Comparison of ENCODE assay signal across 8 mouse cellular contexts in genomic region chr2:152933614-152934013, GRCm38 (mm10). TPM values are rescaled to one million over a fixed set of nuclear protein-coding genes. Genes with fewer than 3 reads are reported as not detected.
DNase-seq lines count a peak whose midpoint lies in the region; ATAC-seq lines count a peak whose summit lies in the region.

No protein-coding gene starts in this region.

- whole genome bisulfite sequencing in midbrain, embryonic 10.5 days = 39% methylated on average over 5 of the region's 5 CpGs
- WGBS in midbrain, embryonic 15.5 days = 34% methylated on average over 5 of the region's 5 CpGs
- WGBS in liver, embryonic 12.5 days (ENCODE audit: insufficient replicate concordance) = 20% methylated on average over 5 of the region's 5 CpGs

- no peaks in the 10 kb centered on the region for H3K36me3 ChIP-seq in midbrain, embryonic 10.5 days
- H3K36me3 ChIP-seq in midbrain, embryonic 15.5 days (replicated peaks) = no peaks in the 10 kb centered on the region
- no peaks in the 10 kb centered on the region for H3K36me3 ChIP-seq in liver, embryonic 12.5 days

- H3K9ac ChIP-seq in midbrain, embryonic 15.5 days = no peak overlapping the region
- no peak overlapping the region for H3K9ac ChIP-seq in liver, embryonic 12.5 days

- H3K4me3 ChIP-seq in midbrain, embryonic 10.5 days = no peak overlapping the region
- H3K4me3 ChIP-seq in midbrain, embryonic 15.5 days = no peak overlapping the region
- H3K4me3 ChIP-seq in liver, embryonic 12.5 days = no peak overlapping the region

- H3K4me2 ChIP-seq in midbrain, embryonic 15.5 days = no peak overlapping the region
- no peak overlapping the region for H3K4me2 ChIP-seq in liver, embryonic 12.5 days

- no peaks in the 10 kb centered on the region for H3K9me3 ChIP-seq in midbrain, embryonic 10.5 days (replicated peaks)
- no peaks in the 10 kb centered on the region for H3K9me3 ChIP-seq in midbrain, embryonic 15.5 days
- no peaks in the 10 kb centered on the region for H3K9me3 ChIP-seq in liver, embryonic 12.5 days (replicated peaks)

- ATAC-seq in midbrain, embryonic 15.5 days (replicated peaks) = no peak
- peak; percentile 24; the same call in 1 of the 2 replicates for ATAC-seq in liver, embryonic 12.5 days

- peak; percentile 53 for DNase-seq in midbrain, embryonic 10.5 days (ENCODE audit: low spot score)
- DNase-seq in Muller cell, postnatal 12 days (ENCODE audit: inconsistent ontology term) = peak; percentile 73
- peak; percentile 67 to 70 for DNase-seq in cerebellum, adult 18-20 months
- peak; percentile 81 for DNase-seq in heart, adult 8-10 months (ENCODE audit: low spot score)
- peak; percentile 22 to 30 for DNase-seq in spleen, postnatal 36 days (ENCODE audit: low spot score in 2 of 2)
- DNase-seq in T-cell, adult 2 months (ENCODE audit: low spot score) = no peak

- peaks cover 14% of the 10 kb centered on the region; the same call in 1 of the 2 replicates for H3K4me1 ChIP-seq in midbrain, embryonic 10.5 days
- no peaks in the 10 kb centered on the region for H3K4me1 ChIP-seq in midbrain, embryonic 15.5 days
- H3K4me1 ChIP-seq in liver, embryonic 12.5 days = no peaks in the 10 kb centered on the region; the same call in 1 of the 2 replicates

- H3K27ac ChIP-seq in midbrain, embryonic 10.5 days (replicated peaks) = peak overlapping the region; percentile 57; the same call in 1 of the 2 replicates
- no peak overlapping the region for H3K27ac ChIP-seq in midbrain, embryonic 15.5 days
- H3K27ac ChIP-seq in liver, embryonic 12.5 days = no peak overlapping the region

- H3K27me3 ChIP-seq in midbrain, embryonic 10.5 days (ENCODE audit: low read depth, poor library complexity, severe bottlenecking) = peaks cover 31% of the 10 kb centered on the region
- 0 out of 2 replicates have a peak, but pooled peaks cover 3% of the 10 kb centered on the region for H3K27me3 ChIP-seq in midbrain, embryonic 15.5 days (replicated peaks)
- peaks cover 15% of the 10 kb centered on the region for H3K27me3 ChIP-seq in liver, embryonic 12.5 days (replicated peaks)

RNA-seq across cellular contexts. Expression of gene Foxs1, which starts 0.6 kb away (rescaled TPM):
- 0.58 and 1.5 TPM in 2 replicates for polyA plus RNA-seq in midbrain, embryonic 10.5 days (2016; fragmentation: Nextera tagmentation; extraction: Ambion mirVana)
- polyA plus RNA-seq in midbrain, embryonic 15.5 days (2015; fragmentation: Nextera tagmentation; extraction: Ambion mirVana) = 4.3 and 4.4 TPM in 2 replicates
- 1 to 10 TPM; 1.6 to 2.7 (median 2.1) TPM for total RNA-seq in heart, adult 8-10 months (2022)
- 0.13 TPM in 1 of 2 replicates, not detected in the other for polyA plus RNA-seq in liver, embryonic 12.5 days (2016; fragmentation: Nextera tagmentation; extraction: Ambion mirVana)

RNA-seq across cellular contexts. Expression of gene Dusp15, which starts 17.9 kb away (rescaled TPM):
- polyA plus RNA-seq in midbrain, embryonic 10.5 days (2016; fragmentation: Nextera tagmentation; extraction: Ambion mirVana) = 0.60 and 1.3 TPM in 2 replicates
- polyA plus RNA-seq in midbrain, embryonic 15.5 days (2015; fragmentation: Nextera tagmentation; extraction: Ambion mirVana) = 9.9 and 14.0 TPM in 2 replicates
- total RNA-seq in heart, adult 8-10 months (2022) = not detected
- polyA plus RNA-seq in liver, embryonic 12.5 days (2016; fragmentation: Nextera tagmentation; extraction: Ambion mirVana) = not detected in 2 replicates

RNA-seq across cellular contexts. Expression of gene Mylk2, which starts 22.5 kb away (rescaled TPM):
- 0.06 and 0.07 TPM in 2 replicates for polyA plus RNA-seq in midbrain, embryonic 10.5 days (2016; fragmentation: Nextera tagmentation; extraction: Ambion mirVana)
- polyA plus RNA-seq in midbrain, embryonic 15.5 days (2015; fragmentation: Nextera tagmentation; extraction: Ambion mirVana) = not detected in 2 replicates
- total RNA-seq in heart, adult 8-10 months (2022) = under 1 TPM; 0.17 to 0.44 (median 0.31) TPM
- polyA plus RNA-seq in liver, embryonic 12.5 days (2016; fragmentation: Nextera tagmentation; extraction: Ambion mirVana) = not detected in 2 replicates

RNA-seq across cellular contexts. Expression of gene Ttll9, which starts 28.7 kb away (rescaled TPM):
- 1.3 and 1.4 TPM in 2 replicates for polyA plus RNA-seq in midbrain, embryonic 10.5 days (2016; fragmentation: Nextera tagmentation; extraction: Ambion mirVana)
- polyA plus RNA-seq in midbrain, embryonic 15.5 days (2015; fragmentation: Nextera tagmentation; extraction: Ambion mirVana) = 8.8 and 8.9 TPM in 2 replicates
- not detected for total RNA-seq in heart, adult 8-10 months (2022)
- polyA plus RNA-seq in liver, embryonic 12.5 days (2016; fragmentation: Nextera tagmentation; extraction: Ambion mirVana) = 0.14 and 0.15 TPM in 2 replicates
